ENCODE assay signal across 8 mouse cellular contexts in the genomic region with DNA sequence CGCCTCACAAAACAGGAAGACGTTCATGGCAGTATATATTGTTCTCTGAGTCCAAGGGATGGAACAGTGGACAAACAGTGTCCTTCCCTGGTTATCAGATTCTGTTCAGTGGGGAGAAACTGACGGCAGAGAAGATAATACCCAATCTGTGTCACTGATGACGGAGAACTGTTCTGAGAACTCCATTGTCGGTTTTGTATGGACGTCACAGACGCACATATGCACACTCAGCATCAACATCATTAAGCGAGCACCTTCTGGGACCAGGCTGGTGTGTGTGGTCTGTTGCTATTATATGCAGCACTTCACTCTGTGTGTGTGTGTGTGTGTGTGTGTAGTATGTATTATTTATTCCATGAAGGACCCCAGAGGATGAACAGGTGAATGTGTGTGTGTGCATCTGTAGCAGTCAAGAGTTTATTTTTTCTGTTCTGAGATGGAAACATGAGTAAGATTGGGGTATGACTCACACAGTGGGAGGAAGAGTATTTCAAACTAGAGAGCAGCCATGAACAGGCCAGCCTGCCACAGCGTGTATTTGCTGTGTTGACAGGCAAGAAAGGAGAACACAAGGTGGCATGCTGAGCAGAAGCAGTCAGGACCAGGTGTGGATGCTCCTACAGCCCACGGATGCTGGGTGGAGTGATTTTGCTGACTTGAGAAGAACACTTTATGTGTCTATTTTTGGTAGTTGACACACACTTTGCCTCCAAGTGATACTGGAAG. TPM values are rescaled to one million over a fixed set of nuclear protein-coding genes. Genes with fewer than 3 reads are reported as not detected.
A peak's percentile ranks its signal among the peaks of the same experiment; 100 is the strongest.
DNase-seq lines count a peak whose midpoint lies in the region; ATAC-seq and TF ChIP-seq lines count a peak whose summit lies in the region.

No protein-coding gene starts in this region.

- no peak for DNase-seq in cerebellum, adult 2 months
- DNase-seq in cerebellum, adult 9-11 months, result no peak
- no peak for DNase-seq in midbrain, embryonic 10.5 days (ENCODE audit: low spot score)
- DNase-seq in gastrocnemius, postnatal 36 days, result no peak

- H3K9ac ChIP-seq in hindbrain, embryonic 12.5 days, result peak overlapping the region; percentile 82

- H3K4me3 ChIP-seq in cerebellum, adult 2 months (replicated peaks; ENCODE audit: insufficient read depth, low read depth, low read length), result peak overlapping the region; percentile 78
- H3K4me3 ChIP-seq in megakaryocyte, embryonic 14.5 days (replicated peaks), result peak overlapping the region; percentile 96
- peak overlapping the region; percentile 65 for H3K4me3 ChIP-seq in hindbrain, embryonic 12.5 days
- peak overlapping the region; percentile 65 for H3K4me3 ChIP-seq in midbrain, embryonic 10.5 days

- no peaks in the 10 kb centered on the region for H3K9me3 ChIP-seq in megakaryocyte, embryonic 14.5 days
- H3K9me3 ChIP-seq in hindbrain, embryonic 12.5 days (replicated peaks), result no peaks in the 10 kb centered on the region
- no peaks in the 10 kb centered on the region for H3K9me3 ChIP-seq in midbrain, embryonic 10.5 days (replicated peaks)

- peak overlapping the region; percentile 69 for H3K27ac ChIP-seq in cerebellum, adult 2 months (ENCODE audit: insufficient read depth, low read length)
- H3K27ac ChIP-seq in hindbrain, embryonic 12.5 days, result peak overlapping the region; percentile 84
- H3K27ac ChIP-seq in midbrain, embryonic 10.5 days (replicated peaks), result peak overlapping the region; percentile 95

- H3K4me2 ChIP-seq in hindbrain, embryonic 12.5 days (replicated peaks), result peak overlapping the region; percentile 72

- 31% methylated on average over 10 of the region's 10 CpGs for WGBS in cerebellum, adult 2 months
- 61% methylated on average over 10 of the region's 10 CpGs for WGBS in hindbrain, embryonic 12.5 days
- WGBS in midbrain, embryonic 10.5 days, result 68% methylated on average over 10 of the region's 10 CpGs

- no peak for TF ChIP-seq CTCF in cerebellum, adult 2 months (IDR thresholded peaks at IDR 0.05; ENCODE audit: borderline replicate concordance, insufficient read depth, low read depth, low read length)

- H3K4me1 ChIP-seq in cerebellum, adult 2 months (ENCODE audit: control insufficient read depth, insufficient read depth, low read length), result no peaks in the 10 kb centered on the region; the same call in 1 of the 2 replicates
- peaks cover 43% of the 10 kb centered on the region for H3K4me1 ChIP-seq in megakaryocyte, embryonic 14.5 days
- H3K4me1 ChIP-seq in hindbrain, embryonic 12.5 days, result peaks cover 18% of the 10 kb centered on the region
- H3K4me1 ChIP-seq in midbrain, embryonic 10.5 days, result peaks cover 24% of the 10 kb centered on the region

- no peaks in the 10 kb centered on the region for H3K36me3 ChIP-seq in megakaryocyte, embryonic 14.5 days (replicated peaks; ENCODE audit: low read length)
- no peaks in the 10 kb centered on the region for H3K36me3 ChIP-seq in hindbrain, embryonic 12.5 days
- H3K36me3 ChIP-seq in midbrain, embryonic 10.5 days, result no peaks in the 10 kb centered on the region

- ATAC-seq in megakaryocyte, adult 5-6 weeks (ENCODE audit: poor library complexity, severe bottlenecking), result no peak
- ATAC-seq in hindbrain, embryonic 12.5 days (ENCODE audit: low FRiP score), result no peak
- no peak for ATAC-seq in cerebellum, adult (ENCODE audit: insufficient number of reproducible peaks, low FRiP score, low TSS enrichment)

- intact Hi-C loops in gastrocnemius, postnatal 36 days (cut with DNase I), result no loop called here

- TF ChIP-seq POLR2A in cerebellum, adult 2 months (IDR thresholded peaks at IDR 0.05; ENCODE audit: borderline replicate concordance, insufficient read depth, low read length), result no peak

- H3K27me3 ChIP-seq in cerebellum, adult 2 months (ENCODE audit: control insufficient read depth, insufficient read depth, low read length), result no peaks in the 10 kb centered on the region
- no peaks in the 10 kb centered on the region for H3K27me3 ChIP-seq in megakaryocyte, embryonic 14.5 days (replicated peaks)
- H3K27me3 ChIP-seq in hindbrain, embryonic 12.5 days, result no peaks in the 10 kb centered on the region
- no peaks in the 10 kb centered on the region for H3K27me3 ChIP-seq in midbrain, embryonic 10.5 days (ENCODE audit: low read depth, poor library complexity, severe bottlenecking)

RNA-seq across cellular contexts. Expression of a gene that starts 1.0 kb away (rescaled TPM):
- polyA plus RNA-seq in cerebellum, adult 2 months (2012; rRNA removed), result 0.64 and 0.67 TPM in 2 replicates
- polyA plus RNA-seq in megakaryocyte, embryonic 14.5 days (2012; ENCODE audit: insufficient read depth, low replicate concordance), result 1.0 TPM in 1 of 2 replicates, not detected in the other
- total RNA-seq in megakaryocyte, adult 5-6 weeks (2015), result 0.11 and 2.2 TPM in 2 replicates
- 0.26 and 0.81 TPM in 2 replicates for total RNA-seq in megakaryocyte, adult 5-6 weeks (2017)
- 0.30 and 0.31 TPM in 2 replicates for polyA plus RNA-seq in hindbrain, embryonic 12.5 days (2016; fragmentation: Nextera tagmentation; extraction: Ambion mirVana)
- 0.21 and 0.33 TPM in 2 replicates for polyA plus RNA-seq in midbrain, embryonic 10.5 days (2016; fragmentation: Nextera tagmentation; extraction: Ambion mirVana)
- under 1 TPM in 1 of 2 experiments, not detected in 1; 0.30 TPM for total RNA-seq in gastrocnemius, postnatal 36 days (2021)

RNA-seq across cellular contexts. Expression of a gene that starts 1.1 kb away (rescaled TPM):
- polyA plus RNA-seq in cerebellum, adult 2 months (2012; rRNA removed), result 362 and 384 TPM in 2 replicates
- 90.4 and 277 TPM in 2 replicates for polyA plus RNA-seq in megakaryocyte, embryonic 14.5 days (2012; ENCODE audit: insufficient read depth, low replicate concordance)
- total RNA-seq in megakaryocyte, adult 5-6 weeks (2015), result 118 and 123 TPM in 2 replicates
- total RNA-seq in megakaryocyte, adult 5-6 weeks (2017), result 153 and 156 TPM in 2 replicates
- 336 and 340 TPM in 2 replicates for polyA plus RNA-seq in hindbrain, embryonic 12.5 days (2016; fragmentation: Nextera tagmentation; extraction: Ambion mirVana)
- 456 and 487 TPM in 2 replicates for polyA plus RNA-seq in midbrain, embryonic 10.5 days (2016; fragmentation: Nextera tagmentation; extraction: Ambion mirVana)
- 100 to 1,000 TPM; 795 to 846 TPM for total RNA-seq in gastrocnemius, postnatal 36 days (2021)
